Mouse (Mus musculus) mouse embryonic stem cell (cell line): ENCODE results near the gene Shisa9.
"Not testable (repeated sequence)": the region's sequence is repeated elsewhere in the genome, so short reads cannot be mapped to it uniquely, and the experiment has no call there.

Experiments
- in situ Hi-C, 2 experiments: fragments of 300-500 bp; cut with MboI; formaldehyde crosslinking; loops; 1 replicate in 1 of 2; 3 replicates in 1 of 2; pipeline ENCODE4 v1.14.3; 2019 to 2020; ENCODE audit warnings: low sequenced_read_pairs in 2 of 2, low pct_unique_long_range_greater_than_20kb in 1 of 2, mixed read lengths in 1 of 2; ENCODE audit not compliant: unreplicated experiment in 1 of 2

Shisa9 gene

DNA sequence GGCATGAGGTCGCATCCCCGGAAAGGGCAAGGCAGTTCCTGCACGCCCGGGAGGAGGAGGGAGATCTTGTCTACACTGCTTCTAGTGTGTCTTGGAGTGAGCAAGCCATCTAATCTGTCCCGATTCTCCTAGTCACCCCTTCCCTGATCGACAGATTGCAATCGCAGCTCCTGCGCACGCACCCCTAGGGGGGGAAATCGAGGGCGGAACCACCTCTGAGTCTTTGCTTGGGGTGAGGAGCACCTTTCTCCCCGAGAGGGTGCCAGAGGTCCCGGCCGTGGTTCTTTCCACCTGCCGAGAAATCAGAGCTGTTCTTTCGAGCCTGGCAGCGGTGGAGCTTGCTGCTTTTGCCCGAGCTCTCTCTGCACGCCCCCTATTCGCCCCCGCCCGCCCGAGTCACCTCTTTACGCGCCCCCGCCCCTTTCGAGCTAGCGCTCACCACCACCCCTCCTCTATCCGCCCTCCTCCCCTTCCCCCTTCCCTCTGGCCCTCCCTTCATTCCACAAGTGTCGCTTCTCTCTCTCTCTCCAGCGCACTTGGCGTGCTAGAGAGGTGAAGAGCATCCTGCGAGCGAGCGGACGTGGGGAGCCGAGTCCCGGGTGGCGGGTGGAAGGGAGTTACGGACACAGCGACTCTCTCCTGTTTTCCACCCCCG is at the start of gene Shisa9:
Gene Shisa9, plus strand, starts transcription at position 498 of the 655 bp plus-strand sequence.
- in situ Hi-C loops, result no loop called here

DNA sequence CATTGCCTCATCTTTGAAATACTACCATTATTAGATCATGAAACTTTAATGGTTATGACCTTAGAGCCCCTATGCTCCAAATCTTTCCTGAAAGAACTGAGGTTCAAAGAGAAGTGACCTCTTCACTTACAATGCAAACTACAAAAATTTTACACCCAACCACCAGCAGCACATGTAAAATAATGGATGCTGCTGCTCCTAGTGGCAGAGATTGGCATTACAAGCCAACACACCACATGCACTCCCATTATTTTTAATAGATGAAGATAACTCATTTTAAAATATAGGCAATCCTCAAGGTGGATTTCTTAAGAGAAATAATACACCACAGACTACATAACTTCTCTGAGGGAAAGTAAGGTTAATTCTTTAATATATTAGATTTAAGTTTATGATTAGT is 43.4 kb upstream of the Shisa9 start:
- in situ Hi-C loops, result no loop called here

DNA sequence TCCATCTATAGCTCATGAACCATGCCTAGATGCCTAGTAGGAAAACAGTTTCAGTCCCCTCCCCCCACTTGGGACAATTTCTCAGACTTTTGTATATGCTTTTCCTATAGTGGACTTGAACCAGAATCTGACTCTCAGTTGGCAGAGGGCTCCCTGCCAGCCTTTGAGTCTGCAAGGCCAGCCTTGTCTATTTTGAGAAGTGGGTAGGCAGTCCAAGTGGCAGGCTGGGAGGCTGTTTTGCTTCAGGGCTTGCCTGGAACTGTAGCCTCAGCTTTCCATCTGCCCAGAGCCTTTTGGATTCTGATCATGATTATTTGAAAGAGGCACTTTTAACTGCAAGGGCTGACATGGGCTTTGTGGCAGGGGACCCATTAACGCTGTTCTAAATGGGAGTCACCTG is 23.2 kb upstream of the Shisa9 start:
- in situ Hi-C loops, result no loop called here

DNA sequence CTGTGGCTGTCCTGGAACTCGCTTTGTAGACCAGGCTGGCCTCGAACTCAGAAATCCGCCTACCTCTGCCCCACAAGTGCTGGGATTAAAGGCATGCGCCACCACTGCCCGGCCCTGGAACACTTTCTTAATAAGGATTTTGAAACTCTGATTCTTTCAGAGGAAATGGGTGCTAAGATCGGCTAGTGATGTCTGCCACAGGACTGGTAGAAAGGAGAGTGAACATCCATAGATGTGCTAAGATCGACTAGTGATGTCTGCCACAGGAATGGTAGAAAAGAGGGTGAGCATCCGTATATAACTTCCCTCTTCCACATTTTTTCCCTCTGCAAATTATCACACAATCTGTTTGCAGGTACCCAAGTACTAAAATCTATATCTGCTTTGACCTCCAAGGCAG is 17.9 kb upstream of the Shisa9 start:
- in situ Hi-C loops, result no loop called here

DNA sequence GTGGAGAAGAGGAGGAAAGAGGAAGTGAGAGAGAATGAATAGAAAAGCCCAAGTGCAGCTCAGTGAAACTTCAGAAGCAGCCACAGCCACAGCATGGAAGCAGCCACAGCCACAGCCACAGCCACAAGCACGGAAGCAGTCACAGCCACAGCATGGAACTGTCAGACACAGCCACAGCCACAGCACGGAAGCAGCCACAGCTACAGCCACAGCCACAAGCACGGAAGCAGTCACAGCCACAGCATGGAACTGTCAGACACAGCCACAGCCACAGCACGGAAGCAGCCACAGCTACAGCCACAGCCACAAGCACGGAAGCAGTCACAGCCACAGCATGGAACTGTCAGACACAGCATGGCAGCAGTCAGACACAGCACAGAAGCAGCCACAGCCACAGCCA is 17.1 kb upstream of the Shisa9 start:
- in situ Hi-C loops, result not testable (repeated sequence)

DNA sequence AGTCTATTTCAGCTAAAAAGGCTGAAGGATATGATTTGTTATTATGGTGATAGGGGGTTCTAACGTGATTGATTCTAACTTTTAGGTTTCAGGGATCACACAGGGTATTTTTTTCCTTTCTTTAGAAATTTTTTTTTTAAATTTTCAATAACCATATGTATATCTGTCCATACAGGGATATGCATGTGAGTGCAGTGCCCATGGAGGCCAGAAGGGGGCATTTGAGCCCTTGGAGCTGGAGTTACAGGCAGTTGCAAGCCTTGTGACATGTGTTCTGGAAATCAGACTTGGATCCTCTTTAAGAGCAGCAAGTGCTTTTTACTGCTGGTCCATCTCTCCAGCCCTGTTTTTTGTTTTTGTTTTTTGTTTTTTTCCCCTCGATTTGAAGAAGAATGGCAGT is 16.3 kb upstream of the Shisa9 start:
- in situ Hi-C loops, result no loop called here

DNA sequence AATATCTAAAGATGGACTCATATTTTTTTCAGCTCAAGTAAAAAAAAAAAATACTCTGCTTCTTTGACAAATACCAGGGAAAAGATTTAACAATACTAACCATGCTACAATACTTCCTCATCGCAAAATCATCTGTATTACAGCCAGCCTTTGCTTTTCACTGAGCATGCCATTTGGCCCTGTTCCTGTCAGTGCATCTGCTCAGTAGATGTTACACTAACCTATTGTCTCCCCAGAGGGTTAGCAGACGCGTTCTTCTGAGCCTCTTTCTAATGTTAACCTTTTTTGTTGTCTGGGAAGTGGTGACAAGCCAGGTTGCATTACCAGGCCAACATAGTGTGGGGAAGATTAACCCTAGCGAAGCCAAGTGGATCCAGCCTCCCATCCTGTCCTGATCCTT is 10.2 kb upstream of the Shisa9 start:
- in situ Hi-C loops, result no loop called here

DNA sequence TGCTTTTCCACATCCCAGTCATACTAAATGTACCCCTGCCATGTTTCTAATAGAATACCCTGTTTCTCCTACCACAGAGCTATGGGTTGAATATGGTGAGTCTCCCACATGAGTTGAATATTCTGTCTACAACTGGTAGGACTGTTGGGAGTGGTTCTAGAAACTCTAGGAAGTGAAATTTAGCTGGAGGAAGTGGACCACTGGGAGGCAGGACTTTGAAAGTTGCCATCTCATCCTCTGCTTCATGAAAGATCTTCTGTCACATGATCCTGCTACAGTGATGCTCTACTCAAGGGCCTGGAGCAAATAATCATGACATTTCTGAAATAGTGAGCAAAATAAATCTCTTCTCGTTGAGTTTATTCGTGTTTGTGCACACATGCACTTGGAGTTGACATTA is 7.2 kb upstream of the Shisa9 start:
- in situ Hi-C loops, result no loop called here

DNA sequence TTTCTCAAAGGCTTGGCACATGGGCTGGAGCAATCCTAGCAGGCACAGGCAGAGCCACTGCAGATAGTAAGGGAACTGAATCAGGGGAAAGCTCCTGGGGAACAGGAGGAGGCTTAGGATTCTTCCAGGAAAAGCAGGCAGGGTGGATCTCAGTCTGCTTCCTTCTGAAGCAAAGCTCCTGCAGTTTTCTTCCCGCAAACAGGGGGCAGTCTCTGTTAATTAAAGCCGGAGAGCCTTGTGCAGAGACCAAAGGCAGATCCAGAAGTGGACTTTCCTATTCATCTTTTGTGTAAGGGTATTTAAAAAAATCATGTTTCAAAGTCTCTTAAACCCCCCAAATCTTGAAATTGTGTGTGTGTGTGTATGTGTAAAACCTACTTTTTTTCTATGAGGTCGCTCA is 3.1 kb upstream of the Shisa9 start:
- in situ Hi-C loops, result no loop called here

DNA sequence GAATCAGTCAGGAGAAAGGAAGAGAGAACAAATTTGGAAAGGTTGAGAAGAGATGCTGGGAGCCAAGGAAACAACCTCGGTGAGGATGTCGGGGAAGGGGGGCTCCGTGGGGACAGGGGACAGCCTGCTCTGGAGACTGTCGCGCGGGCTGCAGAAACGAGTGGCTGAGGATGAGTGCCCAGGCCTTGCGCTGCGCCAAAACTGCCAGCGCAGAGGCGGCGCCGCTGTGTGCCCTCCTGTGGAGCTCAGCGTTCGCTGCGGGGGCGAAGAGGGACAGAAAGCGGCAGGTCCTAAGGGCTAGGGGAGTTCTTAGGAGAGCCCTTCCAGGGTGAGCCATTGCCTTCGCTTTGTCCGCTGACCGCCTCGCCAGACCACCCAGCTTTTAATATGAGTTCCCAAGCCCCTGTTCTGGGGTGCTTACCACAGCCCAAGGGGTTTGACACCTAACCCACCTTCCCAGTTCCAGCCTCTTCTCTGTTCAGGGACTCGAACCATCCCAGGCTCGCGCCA is 752 bp upstream of the Shisa9 start:
- in situ Hi-C loops, result no loop called here

DNA sequence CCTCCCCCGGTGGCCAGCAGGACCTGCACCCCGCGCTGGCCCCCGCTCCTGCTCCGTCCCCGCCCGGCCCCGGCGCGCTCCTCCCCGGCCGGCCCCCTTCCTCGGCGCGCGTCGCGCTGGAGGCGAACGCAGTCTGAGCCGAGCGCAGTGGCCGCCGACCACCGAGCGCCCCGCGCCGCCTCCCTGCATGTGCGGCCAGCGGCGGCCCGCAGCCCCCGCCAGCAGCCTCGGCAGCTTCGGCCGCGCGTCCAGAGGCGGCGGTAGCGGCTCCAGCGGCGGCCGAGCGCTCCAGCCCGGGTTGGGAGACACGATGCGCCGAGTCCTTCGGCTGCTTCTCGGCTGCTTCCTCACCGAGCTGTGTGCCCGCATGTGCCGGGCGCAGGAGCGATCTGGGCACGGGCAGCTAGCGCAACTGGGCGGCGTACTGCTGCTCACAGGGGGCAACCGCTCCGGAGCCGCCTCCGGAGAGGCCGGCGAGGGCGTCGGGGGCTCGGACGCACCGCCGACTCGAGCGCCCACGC is 418 bp downstream of the Shisa9 start:
- in situ Hi-C loops, result no loop called here

DNA sequence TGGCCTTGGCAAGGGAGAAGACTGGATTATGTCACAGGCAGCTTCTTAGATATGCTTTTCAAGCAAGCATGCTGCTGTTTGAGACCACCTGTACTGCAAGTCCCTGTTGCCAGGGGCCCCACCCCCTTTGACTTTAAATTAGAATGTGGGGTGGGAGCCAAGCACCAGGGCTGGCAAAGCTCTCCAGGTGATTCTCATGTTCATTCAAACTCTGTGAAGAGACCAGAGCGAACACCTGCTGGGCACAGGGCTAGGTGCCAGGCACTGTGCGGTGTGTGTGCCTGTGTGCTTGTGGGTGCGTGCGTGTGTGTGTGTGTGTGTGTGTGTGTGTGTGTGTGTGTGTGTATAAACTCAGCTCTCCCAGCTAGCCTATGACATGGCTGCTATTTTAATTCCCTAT is 3.1 kb downstream of the Shisa9 start:
- in situ Hi-C loops, result no loop called here

DNA sequence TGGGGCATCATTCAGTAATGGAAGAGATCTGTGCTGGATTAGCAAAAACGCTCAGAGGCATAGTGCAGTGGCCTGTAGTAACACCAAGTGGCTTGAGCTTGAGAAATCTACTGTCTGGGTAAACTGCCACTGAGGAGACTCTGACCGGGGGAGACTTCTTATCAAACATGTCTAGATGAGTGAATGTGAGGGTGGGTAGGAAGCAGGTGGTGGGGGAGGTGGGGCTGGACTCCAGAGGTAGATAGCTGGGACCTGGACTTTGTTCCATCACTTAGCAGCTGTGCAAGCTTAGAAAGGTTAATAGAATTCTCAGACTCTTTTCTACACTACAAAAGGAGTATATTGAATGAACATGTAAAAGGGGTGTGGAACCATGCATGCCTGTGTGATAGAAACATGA is 21.3 kb downstream of the Shisa9 start:
- in situ Hi-C loops, result no loop called here

DNA sequence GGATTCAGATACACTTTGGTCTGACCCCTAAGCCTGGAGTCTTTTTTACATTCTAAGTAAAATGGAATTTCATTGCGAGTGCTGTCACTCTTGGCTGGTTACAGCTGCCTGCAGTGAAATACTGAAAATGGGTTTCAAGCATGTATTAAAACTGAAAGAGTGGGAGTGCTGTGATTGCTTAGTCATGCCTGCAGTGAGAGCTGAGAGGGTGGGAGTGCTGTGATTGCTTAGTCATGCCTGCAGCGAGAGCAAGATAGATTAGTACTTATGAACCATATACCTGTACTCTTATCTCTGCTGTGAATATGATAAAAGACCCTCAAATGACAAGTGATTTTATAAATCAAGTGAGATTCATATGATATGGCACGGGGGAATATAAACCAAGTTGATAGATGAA is 26.2 kb downstream of the Shisa9 start:
- in situ Hi-C loops, result no loop called here

DNA sequence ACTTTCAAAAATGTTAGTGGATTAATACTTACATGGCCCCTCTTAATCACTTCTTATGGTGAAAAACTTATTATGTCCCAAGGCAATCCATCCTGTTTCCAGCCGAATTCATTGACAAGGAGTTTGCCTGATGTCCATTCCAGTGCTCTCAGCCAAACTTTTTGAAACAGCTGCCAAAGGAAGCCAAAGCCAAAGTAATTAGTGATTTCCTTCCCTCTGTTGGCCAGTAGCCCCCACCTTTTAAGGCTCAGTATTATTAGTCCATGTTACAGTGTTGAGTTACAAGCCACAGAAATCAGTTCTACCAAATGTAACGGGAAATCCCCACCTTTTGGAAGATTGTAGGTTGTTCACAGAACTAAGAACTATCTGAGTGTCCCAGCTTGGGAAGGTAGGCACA is 28.8 kb downstream of the Shisa9 start:
- in situ Hi-C loops, result no loop called here

DNA sequence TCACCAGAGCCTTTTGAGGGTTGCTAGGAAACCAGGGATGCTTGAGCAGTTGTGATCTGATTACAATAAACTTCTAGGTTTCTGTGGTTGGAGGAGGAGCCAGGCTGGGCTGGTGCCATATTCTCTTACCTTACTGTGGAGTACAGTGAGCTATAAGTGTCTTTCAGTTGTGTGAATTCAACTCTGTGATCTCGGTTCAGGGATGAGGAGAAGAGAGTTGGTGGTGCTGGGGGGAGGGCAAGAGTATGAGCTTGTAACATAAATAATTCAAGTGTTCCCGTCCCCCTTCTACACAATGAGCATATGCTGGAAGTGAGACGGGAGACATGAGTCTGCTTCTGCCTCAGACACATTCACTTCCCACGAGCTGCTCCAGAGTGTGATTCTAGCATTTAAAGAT is 30.6 kb downstream of the Shisa9 start:
- in situ Hi-C loops, result no loop called here

DNA sequence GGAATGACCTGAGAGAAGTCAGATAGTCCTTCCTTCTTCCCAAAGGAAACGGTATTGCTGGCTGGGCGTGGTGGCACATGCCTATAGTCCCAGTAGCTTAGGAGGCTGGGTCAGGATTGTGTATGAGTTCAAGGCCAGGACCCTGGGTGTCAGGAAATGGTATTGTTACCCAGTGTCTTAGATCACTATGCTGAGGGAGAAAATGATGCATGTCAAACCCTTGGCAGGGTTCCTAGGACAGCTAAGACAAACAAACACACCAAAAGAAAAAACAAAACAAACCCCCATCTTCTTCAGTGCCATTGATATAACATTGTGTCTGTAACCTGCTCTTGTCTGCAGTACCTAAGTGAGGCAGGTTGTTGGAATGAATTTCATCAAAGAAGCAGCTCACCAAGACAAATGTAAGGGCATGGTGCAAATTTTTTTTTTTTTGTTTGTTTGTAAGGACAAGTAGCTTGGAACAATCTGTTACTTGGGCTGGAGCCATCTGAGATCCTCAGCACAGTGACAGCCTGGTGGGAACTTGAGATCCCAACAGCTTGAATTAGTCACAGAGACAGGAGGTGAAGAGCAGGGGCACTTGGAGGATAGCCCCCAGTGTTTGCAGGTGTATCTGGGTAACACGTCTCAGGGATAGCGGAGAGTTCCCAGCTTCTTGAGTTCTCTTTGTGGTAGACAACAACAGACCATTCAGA is 34.2 kb downstream of the Shisa9 start:
- in situ Hi-C loops, result no loop called here

DNA sequence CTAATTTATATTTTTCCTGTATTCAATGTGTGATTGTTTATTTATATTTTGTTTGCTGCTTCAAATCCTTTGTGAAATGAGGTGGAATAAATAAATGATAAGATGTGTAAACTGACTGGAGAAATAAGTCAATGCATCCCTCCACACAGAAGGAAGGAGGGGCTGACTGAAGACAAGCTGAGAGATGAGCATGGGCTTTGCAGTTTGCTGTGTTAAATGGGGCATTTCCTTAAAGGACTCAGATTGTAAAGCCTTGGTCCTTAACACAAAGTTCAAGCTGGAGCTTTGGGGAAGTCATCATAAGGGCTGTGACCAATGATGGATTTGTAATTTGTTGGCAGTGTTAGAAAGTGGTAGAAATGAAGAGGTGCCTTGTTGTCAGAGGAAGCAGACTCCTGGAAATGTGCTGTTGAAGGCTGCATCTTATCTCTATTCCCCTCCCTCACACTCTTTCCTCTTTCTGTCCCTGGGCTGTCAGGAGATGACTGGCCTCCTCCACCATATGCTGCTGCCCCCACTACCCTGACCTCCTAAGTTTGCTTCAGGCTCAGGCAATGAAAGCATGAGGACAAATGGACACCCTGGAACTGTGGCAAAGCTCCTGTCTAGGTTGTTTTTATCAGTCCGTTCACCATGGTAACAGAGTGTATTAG is 36.3 kb downstream of the Shisa9 start:
- in situ Hi-C loops, result no loop called here

DNA sequence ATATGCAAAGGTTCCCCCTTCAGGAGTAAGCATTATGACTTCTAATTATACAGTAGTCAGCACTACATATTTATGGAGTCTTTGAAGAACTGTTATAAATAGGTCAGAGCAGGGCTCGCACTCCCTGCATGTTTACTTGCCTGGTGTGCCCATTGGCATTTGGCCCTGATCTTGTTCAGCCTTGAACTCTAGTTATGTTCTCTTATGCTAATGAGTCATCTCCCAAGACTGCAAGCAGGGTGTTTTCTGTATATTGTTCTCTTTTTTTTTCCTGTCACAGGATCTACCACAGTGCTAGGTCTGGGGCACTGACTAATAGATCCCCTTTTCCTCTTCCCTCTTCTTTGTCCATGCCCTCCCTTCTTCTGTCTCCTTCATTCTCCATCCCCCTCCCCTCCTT is 48.5 kb downstream of the Shisa9 start:
- in situ Hi-C loops, result no loop called here

DNA sequence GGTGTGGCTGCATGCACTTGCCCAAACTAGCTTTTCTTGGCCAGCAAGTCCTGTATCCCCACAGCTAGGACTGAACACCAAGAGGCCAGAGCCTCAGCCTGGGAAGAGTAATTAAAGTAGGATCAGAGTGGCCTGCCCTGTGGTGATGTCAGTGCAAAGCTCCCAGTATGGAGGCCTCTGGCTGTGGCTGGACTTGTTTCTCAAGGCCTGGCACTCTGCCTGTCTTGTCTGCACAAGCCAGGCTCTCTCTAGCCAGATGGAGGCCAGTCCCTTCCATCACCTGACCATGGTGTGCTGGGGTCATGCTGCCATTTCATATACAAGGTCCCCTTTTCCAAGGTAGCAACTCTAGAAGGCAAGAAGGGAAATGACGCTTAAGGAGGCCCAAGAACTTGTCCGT is 51.0 kb downstream of the Shisa9 start:
- in situ Hi-C loops, result no loop called here
